ENCODE assay signal across 37 mouse cellular contexts in genomic region chr5:114950669-114951068, GRCm38 (mm10). TPM values are rescaled to one million over a fixed set of nuclear protein-coding genes. Genes with fewer than 3 reads are reported as not detected.
DNase-seq lines count a peak whose midpoint lies in the region; ATAC-seq and TF ChIP-seq lines count a peak whose summit lies in the region.
"Had no signal": no experiment of that assay in that cellular context is flagged by ENCODE, and none has a peak within 500 bp of the region (broad histone marks: within the 10 kb centered on the region; RNA-seq: fewer than 3 reads in every experiment).

No protein-coding gene starts in this region.

- H3K36me3 ChIP-seq in kidney, postnatal 0 days (ENCODE audit: insufficient read depth, low read length): peaks cover 35% of the 10 kb centered on the region; the same call in 1 of the 2 replicates
- peaks cover 43% of the 10 kb centered on the region for H3K36me3 ChIP-seq in kidney, embryonic 16.5 days (ENCODE audit: insufficient read depth, low read length)
- H3K36me3 ChIP-seq in myocyte (ENCODE audit: control insufficient read depth, insufficient read depth): peaks cover 5% of the 10 kb centered on the region

- H3K4me1 ChIP-seq in kidney, postnatal 0 days (replicated peaks; ENCODE audit: insufficient read depth, low read length): peaks cover 11% of the 10 kb centered on the region; the same call in 1 of the 2 replicates
- H3K4me1 ChIP-seq in kidney, embryonic 16.5 days (ENCODE audit: insufficient read depth, low read length): 0 out of 2 replicates have a peak, but pooled peaks cover 10% of the 10 kb centered on the region
- H3K4me1 ChIP-seq: forebrain, embryonic 13.5 days had no signal

- H3K4me3 ChIP-seq in kidney, postnatal 0 days (replicated peaks; ENCODE audit: low read depth, low read length): no peak overlapping the region
- no peak overlapping the region for H3K4me3 ChIP-seq in kidney, embryonic 16.5 days (ENCODE audit: low read length)
- no peak overlapping the region for H3K4me3 ChIP-seq in myocyte
- H3K4me3 ChIP-seq: erythroblast, embryonic 14.5 days; forebrain, embryonic 13.5 days; heart, embryonic 10.5 days; left cerebral cortex, adult 2 months; limb, embryonic 13.5 days; liver, embryonic 12.5 days; midbrain, embryonic 13.5 days; neural tube, embryonic 12.5 days; stomach, embryonic 15.5 days had no signal

- WGBS in kidney, postnatal 0 days: 75% methylated on average over 12 of the region's 12 CpGs
- WGBS in kidney, embryonic 16.5 days: 72% methylated on average over 12 of the region's 12 CpGs

- H3ac ChIP-seq in myocyte (ENCODE audit: control insufficient read depth, insufficient read length): no peak overlapping the region

- no peak for TF ChIP-seq CTCF in kidney, postnatal 0 days (IDR thresholded peaks at IDR 0.05; ENCODE audit: low read depth)

- 0 out of 2 replicates have a peak overlapping the region, but pooled peaks have one; percentile 18 for H3K9ac ChIP-seq in kidney, postnatal 0 days (ENCODE audit: low read depth, low read length)
- no peak overlapping the region for H3K9ac ChIP-seq in kidney, embryonic 16.5 days (replicated peaks; ENCODE audit: low read length)
- H3K9ac ChIP-seq: forebrain, embryonic 13.5 days; hindbrain, embryonic 14.5 days; limb, embryonic 13.5 days; liver, embryonic 12.5 days; midbrain, embryonic 13.5 days; neural tube, embryonic 12.5 days; stomach, embryonic 15.5 days had no signal

- H3K27ac ChIP-seq in kidney, postnatal 0 days: no peak overlapping the region
- no peak overlapping the region for H3K27ac ChIP-seq in kidney, embryonic 16.5 days (ENCODE audit: low read length)
- H3K27ac ChIP-seq: forebrain, embryonic 13.5 days; heart, embryonic 10.5 days; hindbrain, embryonic 14.5 days; left cerebral cortex, adult 2 months; limb, embryonic 13.5 days; liver, embryonic 12.5 days; midbrain, embryonic 13.5 days; neural tube, embryonic 12.5 days; stomach, embryonic 15.5 days had no signal

- H3K4me2 ChIP-seq in kidney, postnatal 0 days (ENCODE audit: low read length): no peak overlapping the region
- no peak overlapping the region for H3K4me2 ChIP-seq in kidney, embryonic 16.5 days (replicated peaks; ENCODE audit: low read depth, low read length)
- no peak overlapping the region for H3K4me2 ChIP-seq in myocyte (ENCODE audit: low read depth)
- H3K4me2 ChIP-seq: forebrain, embryonic 13.5 days; hindbrain, embryonic 14.5 days; limb, embryonic 13.5 days; liver, embryonic 12.5 days; midbrain, embryonic 13.5 days; neural tube, embryonic 12.5 days; stomach, embryonic 15.5 days had no signal

- H3K79me2 ChIP-seq in myocyte (ENCODE audit: control insufficient read depth, insufficient read depth): no peaks in the 10 kb centered on the region

- DNase-seq in cerebellum, adult 11-12 months: peak; percentile 19
- no peak for DNase-seq in cerebellum, adult 9-11 months
- DNase-seq in heart, adult 11 months: peak; percentile 91
- DNase-seq in heart, adult 18-20 months: no peak
- no peak for DNase-seq in kidney, postnatal 0 days (ENCODE audit: low spot score)
- no peak for DNase-seq in embryo, embryonic 10.5 days (ENCODE audit: low spot score)
- DNase-seq: adrenal gland, postnatal 10 days; cerebellum, adult 18-20 months; cerebellum, postnatal 36 days; embryo, embryonic 11 days; gastrocnemius, postnatal 10 days; heart, postnatal 4 days; kidney, adult 11 months; kidney, postnatal 25 days; lung, adult 18-20 months; lung, postnatal 4 days had no signal

- no peak for TF ChIP-seq POLR2A in myocyte (IDR thresholded peaks at IDR 0.05; ENCODE audit: insufficient read length, low read depth)

- H3K27me3 ChIP-seq in kidney, postnatal 0 days (ENCODE audit: insufficient read depth, low read length): no peaks in the 10 kb centered on the region
- no peaks in the 10 kb centered on the region for H3K27me3 ChIP-seq in kidney, embryonic 16.5 days (ENCODE audit: insufficient read depth, low read length)
- H3K27me3 ChIP-seq in myocyte (ENCODE audit: control insufficient read depth, insufficient read depth, insufficient read length): no peaks in the 10 kb centered on the region
- H3K27me3 ChIP-seq: forebrain, embryonic 13.5 days; limb, embryonic 13.5 days; midbrain, embryonic 13.5 days; neural tube, embryonic 12.5 days; Patski; stomach, embryonic 15.5 days had no signal

- no peak for ATAC-seq in kidney, postnatal 0 days (replicated peaks; ENCODE audit: low FRiP score, low read depth)
- no peak for ATAC-seq in kidney, embryonic 16.5 days (ENCODE audit: low FRiP score, low TSS enrichment)
- ATAC-seq: forebrain, embryonic 13.5 days; inflammation-experienced regulatory T-cells, adult 6 months; lung, postnatal 0 days; Patski had no signal

- no peaks in the 10 kb centered on the region for H3K9me3 ChIP-seq in kidney, postnatal 0 days (replicated peaks; ENCODE audit: low read length)
- no peaks in the 10 kb centered on the region for H3K9me3 ChIP-seq in kidney, embryonic 16.5 days (ENCODE audit: low read length)
- H3K9me3 ChIP-seq: forebrain, embryonic 13.5 days; heart, embryonic 10.5 days; limb, embryonic 13.5 days; liver, embryonic 12.5 days; megakaryocyte, embryonic 14.5 days; midbrain, embryonic 13.5 days; neural tube, embryonic 12.5 days; stomach, embryonic 15.5 days had no signal

TF ChIP-seq in myocyte, 11 proteins besides CTCF, POLR2A, EP300 and RAD21:
- TF ChIP-seq USF1 (IDR thresholded peaks at IDR 0.05; ENCODE audit: low read depth): no peak
- TF ChIP-seq SRF (IDR thresholded peaks at IDR 0.05; ENCODE audit: control insufficient read depth, insufficient read length, low read depth): no peak
- TF ChIP-seq POLR2AphosphoS2 (IDR thresholded peaks at IDR 0.05; ENCODE audit: insufficient read length, low read depth): peak; percentile 49

RNA-seq across cellular contexts. Expression of gene 2210016L21Rik, which starts 8.7 kb away (rescaled TPM):
- 10 to 100 TPM; 25.3 to 28.0 TPM for total RNA-seq in heart, adult 18-20 months (2021)
- 75.3 and 79.6 TPM in 2 replicates for polyA plus RNA-seq in kidney, postnatal 0 days (2015; fragmentation: Nextera tagmentation; extraction: Ambion mirVana)
- polyA plus RNA-seq in kidney, embryonic 16.5 days (2015; fragmentation: Nextera tagmentation; extraction: Ambion mirVana): 55.7 and 63.3 TPM in 2 replicates
- 19.6 TPM for polyA plus RNA-seq in myocyte (2012; fragmentation: generic; extraction: Trizol)

RNA-seq across cellular contexts. Expression of gene Hnf1a, which starts 20.2 kb away (rescaled TPM):
- not detected for total RNA-seq in heart, adult 18-20 months (2021)
- polyA plus RNA-seq in kidney, postnatal 0 days (2015; fragmentation: Nextera tagmentation; extraction: Ambion mirVana): 10.8 and 12.5 TPM in 2 replicates
- 12.6 and 15.4 TPM in 2 replicates for polyA plus RNA-seq in kidney, embryonic 16.5 days (2015; fragmentation: Nextera tagmentation; extraction: Ambion mirVana)
- polyA plus RNA-seq in myocyte (2012; fragmentation: generic; extraction: Trizol): not detected
- total RNA-seq: gastrocnemius, postnatal 10 days; heart, postnatal 4 days; layer of hippocampus, adult 18-20 months; layer of hippocampus, postnatal 14 days; left cerebral cortex, adult 2 months; left cerebral cortex, postnatal 25 days; monocyte, adult 5-6 weeks had no signal
- polyA plus RNA-seq: G1E; hindbrain, embryonic 14.5 days; limb, embryonic 13.5 days; lung, postnatal 0 days; midbrain, embryonic 13.5 days had no signal

RNA-seq across cellular contexts. Expression of gene Oasl1, which starts 27.6 kb away (rescaled TPM):
- total RNA-seq in heart, adult 18-20 months (2021): under 1 TPM; 0.39 to 0.82 TPM
- 3.1 and 3.2 TPM in 2 replicates for polyA plus RNA-seq in kidney, postnatal 0 days (2015; fragmentation: Nextera tagmentation; extraction: Ambion mirVana)
- polyA plus RNA-seq in kidney, embryonic 16.5 days (2015; fragmentation: Nextera tagmentation; extraction: Ambion mirVana): 1.5 and 2.1 TPM in 2 replicates
- 0.56 TPM for polyA plus RNA-seq in myocyte (2012; fragmentation: generic; extraction: Trizol)
- total RNA-seq: gastrocnemius, postnatal 10 days; layer of hippocampus, adult 18-20 months; layer of hippocampus, postnatal 14 days had no signal
- polyA plus RNA-seq: erythroblast, embryonic 14.5 days; heart, embryonic 10.5 days had no signal

RNA-seq across cellular contexts. Expression of gene Oasl2, which starts 53.9 kb away (rescaled TPM):
- 1 to 10 TPM; 5.0 TPM for total RNA-seq in heart, adult 18-20 months (2021)
- 19.9 and 24.1 TPM in 2 replicates for polyA plus RNA-seq in kidney, postnatal 0 days (2015; fragmentation: Nextera tagmentation; extraction: Ambion mirVana)
- 4.5 and 4.8 TPM in 2 replicates for polyA plus RNA-seq in kidney, embryonic 16.5 days (2015; fragmentation: Nextera tagmentation; extraction: Ambion mirVana)
- 2.1 TPM for polyA plus RNA-seq in myocyte (2012; fragmentation: generic; extraction: Trizol)
- polyA plus RNA-seq: G1E had no signal

Comparison
In these comparisons a context has a peak if more than half of its experiments do, and no peak if none do; other contexts are left out.
1. DNase-seq: peak in cerebellum, adult 11-12 months (single experiment) and heart, adult 11 months (single experiment); none in cerebellum, adult 9-11 months (single experiment), heart, adult 18-20 months (0 of 2), kidney, postnatal 0 days (single experiment) and embryo, embryonic 10.5 days (single experiment).
2. RNA of gene Hnf1a, which starts 20.2 kb away (polyA plus RNA-seq): 12.6 to 15.4 TPM in kidney, embryonic 16.5 days and 10.8 to 12.5 TPM in kidney, postnatal 0 days; not detected in myocyte (single experiment); every median in the first group is over 10 times any median in the second.